Mouse (Mus musculus) limb, embryonic 14.5 days (tissue): ENCODE measurements around the gene Mccc2. TPM values are rescaled to one million over a fixed set of nuclear protein-coding genes. Genes with fewer than 3 reads are reported as not detected.
A peak's percentile ranks its signal among the peaks of the same experiment; 100 is the strongest.
"Not testable (repeated sequence)": the region's sequence is repeated elsewhere in the genome, so short reads cannot be mapped to it uniquely, and the experiment has no call there.

ENCODE experiments used
- ATAC-seq: fragments of 200-750 bp; cut with Nextera tagmentation; 2 replicates; pipeline ENCODE4 v1.8.0; 2017; ENCODE audit warnings: low read depth, moderate number of reproducible peaks, moderate TSS enrichment; ENCODE audit not compliant: low FRiP score
- DNase-seq: peaks from one replicate; pipeline ENCODE4 v3.0.0-alpha.2; 2015; ENCODE audit warnings: low spot score
- H3K27ac ChIP-seq: fragments of 300-500 bp; sonication (generic); replicated peaks from 2 replicates; pipeline ENCODE4 v1.5.1; 2014; ENCODE audit warnings: low read depth, mild to moderate bottlenecking, low read length, moderate library complexity, mixed read lengths
- H3K27me3 ChIP-seq: fragments of 300-500 bp; sonication (generic); 2 replicates; pipeline ENCODE4 v1.6.1; 2014; ENCODE audit warnings: low read length, mixed read lengths; ENCODE audit not compliant: control insufficient read depth, insufficient read depth
- H3K36me3 ChIP-seq: fragments of 300-500 bp; sonication (generic); 2 replicates; pipeline ENCODE4 v1.6.1; 2014; ENCODE audit warnings: mild to moderate bottlenecking, low read length, moderate library complexity, mixed read lengths; ENCODE audit not compliant: control insufficient read depth, insufficient read depth
- H3K4me1 ChIP-seq: fragments of 300-500 bp; sonication (generic); 2 replicates; pipeline ENCODE4 v1.6.1; 2014; ENCODE audit warnings: antibody characterized with exemption, low read length, mixed read lengths; ENCODE audit not compliant: control insufficient read depth, insufficient read depth
- H3K4me2 ChIP-seq: fragments of 300-500 bp; sonication (generic); replicated peaks from 2 replicates; pipeline ENCODE4 v1.6.1; 2014; ENCODE audit warnings: low read depth, mild to moderate bottlenecking, low read length, moderate library complexity; ENCODE audit not compliant: severe bottlenecking
- H3K4me3 ChIP-seq: fragments of 300-500 bp; sonication (generic); replicated peaks from 2 replicates; pipeline ENCODE4 v1.5.1; 2014; ENCODE audit warnings: low read length
- H3K9ac ChIP-seq: fragments of 300-500 bp; sonication (generic); 2 replicates; pipeline ENCODE4 v1.6.1; 2014; ENCODE audit warnings: mild to moderate bottlenecking, low read depth, low read length, moderate library complexity; ENCODE audit not compliant: severe bottlenecking
- H3K9me3 ChIP-seq: fragments of 300-500 bp; sonication (generic); 2 replicates; pipeline ENCODE4 v1.6.1; 2016; ENCODE audit warnings: low read length; ENCODE audit not compliant: control insufficient read depth
- POLR2A ChIP-seq: fragments of 200-500 bp; IDR thresholded peaks from 2 replicates; pipeline ENCODE4 v1.8.0; 2012; ENCODE audit warnings: inconsistent platforms, mild to moderate bottlenecking, moderate library complexity, borderline replicate concordance; ENCODE audit not compliant: insufficient read depth, insufficient read length; ENCODE audit errors: extremely low read depth
- WGBS: fragments of 180-500 bp; shearing (Covaris S2); extraction: QIAGEN DNeasy Blood & Tissue Kit; methylation state at CpG from one replicate; pipeline ENCODE4 v1.1.7; 2014; 5-methylcytosine and 5-hydroxymethylcytosine counted together
- polyA plus RNA-seq, 2 experiments: library from polyadenylated mRNA; depleted of rRNA in 1 of 2; stranded (reverse) in 1 of 2; unstranded in 1 of 2; fragments of >200 nt; fragmentation: Nextera tagmentation in 1 of 2; extraction: Ambion mirVana in 1 of 2; gene quantifications; 2 replicates each; pipeline versions ENCODE4 v1.2.1 to v1.2.3; 2012 to 2014

Mccc2 gene
- polyA plus RNA-seq (2012; rRNA removed) (17.5 and 22.4 TPM in 2 replicates), polyA plus RNA-seq (2014; fragmentation: Nextera tagmentation; extraction: Ambion mirVana) (42.0 and 43.7 TPM in 2 replicates)

- peak within 1 kb of the TSS; percentile 64 for H3K4me2 ChIP-seq
- H3K27ac ChIP-seq: peak within 1 kb of the TSS; percentile 33; the same call in 1 of the 2 replicates
- DNase-seq: peak; percentile 93
- peak; percentile 75; the same call in 1 of the 2 replicates for TF ChIP-seq POLR2A
- H3K36me3 ChIP-seq: peaks cover 5% of the 10 kb centered on the region
- peaks cover 6% of the 10 kb centered on the region; the same call in 1 of the 2 replicates for H3K4me1 ChIP-seq
- H3K9ac ChIP-seq: peak within 1 kb of the TSS; percentile 75
- peak within 1 kb of the TSS; percentile 62 for H3K4me3 ChIP-seq
- whole genome bisulfite sequencing: 4% methylated on average over 41 of the region's 47 CpGs
- ATAC-seq: peak; percentile 100
- no peaks in the 10 kb centered on the region for H3K27me3 ChIP-seq
- H3K9me3 ChIP-seq: no peaks in the 10 kb centered on the region
Observed at GRCm38 (mm10) chr13:100014906-100015895, at the start of gene Mccc2. Gene Mccc2, minus strand, starts transcription at chr13:100015639.

GRCm38 (mm10) chr13:100063936-100064335 lies 48.5 kb upstream of the Mccc2 start:
- 89% methylated on average over 3 of the region's 3 CpGs for whole genome bisulfite sequencing
- ATAC-seq (no peak), DNase-seq (no peak)

GRCm38 (mm10) chr13:100057738-100058137 lies 42.3 kb upstream of the Mccc2 start:
- H3K27me3 ChIP-seq, H3K9ac ChIP-seq, DNase-seq, H3K9me3 ChIP-seq, H3K4me2 ChIP-seq, H3K27ac ChIP-seq, ATAC-seq, H3K4me3 ChIP-seq, H3K4me1 ChIP-seq: not testable (repeated sequence)
- WGBS: 97% methylated on average over 8 of the region's 8 CpGs
- H3K36me3 ChIP-seq: peaks cover 87% of the 10 kb centered on the region

More at GRCm38 (mm10) chr13:100063936-100064335, 48.5 kb upstream of the Mccc2 start:
- H3K4me1 ChIP-seq: no peaks in the 10 kb centered on the region
- H3K36me3 ChIP-seq: peaks cover 79% of the 10 kb centered on the region
- H3K27ac ChIP-seq: no peak overlapping the region
- no peaks in the 10 kb centered on the region for H3K27me3 ChIP-seq
- no peak overlapping the region for H3K4me3 ChIP-seq
- H3K9ac ChIP-seq: no peak overlapping the region
- H3K9me3 ChIP-seq: no peaks in the 10 kb centered on the region
- no peak for TF ChIP-seq POLR2A
- no peak overlapping the region for H3K4me2 ChIP-seq

- no peak overlapping the region for H3K9ac ChIP-seq
- WGBS: 92% methylated on average over 6 of the region's 6 CpGs
- H3K4me1 ChIP-seq: no peaks in the 10 kb centered on the region
- H3K36me3 ChIP-seq: peaks cover 76% of the 10 kb centered on the region
- no peak for TF ChIP-seq POLR2A
- H3K27ac ChIP-seq: no peak overlapping the region
- H3K9me3 ChIP-seq: no peaks in the 10 kb centered on the region
- no peaks in the 10 kb centered on the region for H3K27me3 ChIP-seq
- no peak for DNase-seq
- no peak for ATAC-seq
- H3K4me3 ChIP-seq: no peak overlapping the region
- H3K4me2 ChIP-seq: no peak overlapping the region
Observed at GRCm38 (mm10) chr13:100026013-100026412, 10.6 kb upstream of the Mccc2 start.

- Histone ChIP-seq H3K4me1 (peaks cover 6% of the 10 kb centered on the region; the same call in 1 of the 2 replicates), H3K4me2 (no peak overlapping the region), H3K4me3 (no peak overlapping the region), H3K9ac (no peak overlapping the region), H3K36me3 (peaks cover 13% of the 10 kb centered on the region), H3K27me3 (no peaks in the 10 kb centered on the region), H3K9me3 (no peaks in the 10 kb centered on the region), H3K27ac (no peak overlapping the region)
- ATAC-seq (no peak), DNase-seq (no peak)
- WGBS: 90% methylated on average over 9 of the region's 9 CpGs
- no peak for TF ChIP-seq POLR2A
Observed at GRCm38 (mm10) chr13:100016891-100017290, 1.5 kb upstream of the Mccc2 start.
